Comparison of ENCODE assay signal across 12 mouse cellular contexts in the genomic region with DNA sequence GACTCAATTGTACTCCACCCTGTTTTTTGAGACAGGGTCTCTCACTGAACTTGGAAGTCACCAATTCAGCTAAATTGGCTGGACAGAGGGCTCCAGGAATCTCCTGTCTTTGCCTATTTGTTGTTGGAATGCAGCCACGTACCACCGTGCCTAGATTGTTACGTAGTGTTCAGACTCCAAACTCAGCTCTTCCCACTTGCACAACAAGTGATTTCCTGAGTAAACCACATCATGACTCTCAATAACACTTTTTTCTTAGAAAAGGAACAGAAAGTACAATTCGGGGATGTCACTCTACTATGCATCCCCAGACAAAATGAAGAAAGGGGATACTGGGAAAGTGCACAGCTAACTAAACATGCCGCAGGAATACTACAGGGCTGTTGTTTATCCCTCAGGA.
"Had no signal": no experiment of that assay in that cellular context is flagged by ENCODE, and none has a peak within 500 bp of the region (broad histone marks: within the 10 kb centered on the region; RNA-seq: fewer than 3 reads in every experiment).

No protein-coding gene starts in this region.

- H3K9me3 ChIP-seq: intestine, embryonic 15.5 days; limb, embryonic 10.5 days; lung, embryonic 15.5 days; megakaryocyte, embryonic 14.5 days; neural tube, embryonic 12.5 days had no signal

- H3K27ac ChIP-seq: hindbrain, postnatal 0 days; intestine, embryonic 15.5 days; left cerebral cortex, adult 2 months; limb, embryonic 10.5 days; liver, embryonic 14.5 days; lung, embryonic 15.5 days; neural tube, embryonic 12.5 days had no signal

- ATAC-seq: hindbrain, postnatal 0 days; intestine, embryonic 15.5 days had no signal

- H3K4me2 ChIP-seq: intestine, embryonic 15.5 days; lung, embryonic 15.5 days; neural tube, embryonic 12.5 days had no signal

- DNase-seq: kidney, adult 18-20 months; kidney, postnatal 25 days; midbrain, embryonic 14.5 days; thymus, postnatal 4 days had no signal

- H3K9ac ChIP-seq: intestine, embryonic 15.5 days; liver, embryonic 14.5 days; lung, embryonic 15.5 days; neural tube, embryonic 12.5 days had no signal

- H3K36me3 ChIP-seq: intestine, embryonic 15.5 days; limb, embryonic 10.5 days; lung, embryonic 15.5 days; neural tube, embryonic 12.5 days had no signal

- H3K4me1 ChIP-seq: intestine, embryonic 15.5 days; limb, embryonic 10.5 days; megakaryocyte, embryonic 14.5 days; neural tube, embryonic 12.5 days had no signal

- H3K27me3 ChIP-seq: intestine, embryonic 15.5 days; lung, embryonic 15.5 days; megakaryocyte, embryonic 14.5 days; neural tube, embryonic 12.5 days had no signal

- H3K4me3 ChIP-seq: intestine, embryonic 15.5 days; left cerebral cortex, adult 2 months; limb, embryonic 10.5 days; lung, embryonic 15.5 days; megakaryocyte, embryonic 14.5 days; neural tube, embryonic 12.5 days had no signal
